Mouse (Mus musculus) embryo, embryonic 11 days (tissue): Measurements from ENCODE around the gene Sft2d2.

Experiments used
- DNase-seq: peaks from one replicate; pipeline ENCODE4 v3.0.0-alpha.2; 2015

Sft2d2 gene

DNA sequence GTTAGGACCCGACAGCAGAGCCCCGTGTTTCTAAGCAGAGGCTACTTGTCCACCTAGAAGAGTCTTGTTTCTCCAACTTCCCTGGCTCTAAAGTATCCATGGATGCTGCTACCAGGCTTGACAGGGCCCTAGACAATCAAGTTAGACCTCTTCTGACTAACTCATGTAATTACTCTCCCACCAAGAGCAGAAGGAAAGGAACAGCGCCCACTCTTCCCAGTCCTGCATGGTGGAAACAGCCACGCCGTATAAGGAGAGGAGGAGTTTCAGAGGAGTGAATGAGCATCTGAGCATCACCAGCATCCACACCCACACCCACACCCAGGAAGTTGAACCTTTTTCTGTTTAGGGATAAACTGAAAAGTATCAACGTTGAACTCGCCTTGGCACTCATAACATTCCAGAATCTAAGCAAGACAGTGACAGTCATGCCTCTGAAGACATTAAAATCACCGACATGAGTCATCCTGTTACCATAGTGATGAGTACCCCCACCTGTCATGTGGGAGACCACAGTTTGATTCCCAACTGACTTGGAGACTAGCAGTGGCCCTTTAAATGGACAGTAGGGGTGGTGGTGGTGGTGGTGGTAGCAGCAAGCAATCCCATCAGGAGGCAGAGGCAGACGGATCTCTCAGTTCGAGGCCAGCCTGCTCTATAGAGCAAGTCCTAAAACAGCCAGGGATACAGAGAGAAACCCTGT lies 3.5 kb downstream of the Sft2d2 start:
- no peak for DNase-seq

DNA sequence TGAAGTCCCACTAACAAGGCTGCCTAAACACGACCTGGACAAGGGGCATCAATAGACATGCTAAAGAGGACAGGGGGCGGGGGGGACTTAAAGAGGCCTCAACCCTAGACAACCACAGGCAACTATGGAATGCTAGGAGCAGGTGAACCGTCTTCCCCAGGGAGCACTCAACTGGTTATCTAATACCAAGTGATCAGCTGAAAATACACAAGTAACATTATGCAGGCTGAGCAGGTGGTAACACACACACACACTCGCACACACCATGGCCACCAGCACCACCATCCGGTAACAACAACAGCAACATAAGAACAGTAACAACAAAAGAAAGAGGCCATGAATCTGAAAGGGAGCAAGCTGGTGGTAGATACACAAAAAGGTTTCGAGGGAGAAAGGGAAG lies 4.2 kb downstream of the Sft2d2 start:
- no peak for DNase-seq

DNA sequence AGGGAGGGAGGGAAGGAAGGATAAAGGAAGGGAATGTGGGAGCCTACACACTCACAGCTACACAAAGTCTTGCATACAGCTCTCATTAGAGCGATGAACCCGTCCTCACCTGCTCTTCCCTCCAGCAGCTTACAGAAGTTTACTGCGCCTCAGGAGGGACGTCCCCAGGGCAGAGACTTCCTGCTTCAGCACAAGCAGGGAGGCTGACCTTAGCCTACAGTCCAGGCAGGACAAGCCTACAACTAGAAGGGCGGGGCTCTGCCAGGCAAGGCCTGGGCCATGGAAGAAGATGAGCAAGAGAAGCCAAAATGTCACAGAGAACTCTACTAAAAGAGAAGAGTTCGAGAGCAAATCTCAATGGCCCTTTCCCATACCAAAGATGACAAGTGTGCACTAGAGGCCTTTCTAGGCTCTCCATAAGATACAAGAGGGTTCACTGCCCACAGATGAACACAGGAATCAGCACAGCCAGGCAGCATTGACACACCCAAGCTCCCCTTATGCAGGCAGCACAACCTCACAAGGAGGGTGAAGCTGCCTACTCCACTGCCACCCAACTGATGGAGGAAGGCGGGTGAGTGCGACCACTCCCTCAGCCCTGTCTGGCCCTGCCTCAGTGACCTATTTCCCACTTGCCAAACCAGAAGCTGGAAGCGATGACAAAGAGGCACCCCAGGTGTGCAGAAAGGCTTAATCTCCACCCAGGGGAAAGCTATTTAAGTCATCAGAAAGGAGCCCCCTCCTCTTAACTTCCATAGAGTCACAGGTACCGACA lies 5.2 kb downstream of the Sft2d2 start:
- no peak for DNase-seq

DNA sequence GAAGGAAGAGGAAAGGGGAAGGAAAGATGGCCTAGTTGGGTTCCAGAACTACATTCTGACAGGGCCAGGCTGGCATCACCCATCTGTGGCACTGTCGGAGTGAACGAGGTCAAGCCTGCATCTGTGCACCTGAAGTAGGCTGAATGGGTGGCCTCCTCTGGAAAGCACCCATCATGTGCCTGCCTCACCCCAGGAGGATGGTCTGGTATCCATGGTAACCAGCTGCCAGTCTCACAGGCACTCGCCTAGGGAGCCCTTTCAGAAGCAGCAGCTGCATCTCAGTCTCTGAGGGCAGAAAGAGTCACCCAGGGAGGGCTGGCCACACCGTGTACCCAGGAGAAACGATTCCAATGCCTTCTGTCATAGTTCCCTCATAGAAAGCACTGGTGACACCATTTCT lies 6.9 kb downstream of the Sft2d2 start:
- no peak for DNase-seq

DNA sequence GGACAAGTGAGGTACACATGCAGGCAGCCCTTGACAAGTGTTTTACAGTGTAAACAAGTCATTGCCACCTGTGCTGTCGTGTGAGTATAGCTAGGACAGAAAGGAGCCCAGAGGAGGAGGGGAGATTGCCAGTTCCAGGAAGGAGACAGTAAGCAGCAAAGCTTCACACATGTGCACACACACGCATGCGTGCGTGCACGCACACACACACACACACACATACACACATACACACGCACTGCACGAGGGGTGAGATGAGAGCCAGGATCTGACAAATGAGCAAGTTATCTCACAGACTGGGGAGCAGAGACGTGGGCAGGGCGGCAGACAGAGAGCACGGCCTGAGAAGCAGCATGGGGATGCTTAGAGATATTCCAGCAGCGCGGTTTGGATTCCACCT lies 7.7 kb downstream of the Sft2d2 start:
- no peak for DNase-seq

DNA sequence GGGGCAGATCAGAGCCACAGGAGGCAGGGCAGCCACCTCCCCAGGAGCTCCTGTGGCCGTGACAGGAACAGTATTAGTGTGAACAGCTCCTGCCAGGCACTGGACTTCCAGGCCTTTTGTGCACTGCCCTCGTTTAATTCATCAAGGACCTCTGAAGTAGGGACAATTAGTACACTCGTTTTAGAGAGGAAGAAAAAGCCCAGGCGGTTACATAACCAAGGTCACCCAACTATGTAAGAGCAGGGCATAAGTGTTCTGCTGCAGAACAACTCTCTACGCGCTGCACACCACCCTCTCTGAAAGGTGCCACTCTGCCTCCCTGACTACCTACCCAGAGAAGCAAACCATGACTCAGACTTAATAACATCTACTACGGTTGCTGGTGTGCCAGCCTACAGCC lies 9.1 kb downstream of the Sft2d2 start:
- no peak for DNase-seq

DNA sequence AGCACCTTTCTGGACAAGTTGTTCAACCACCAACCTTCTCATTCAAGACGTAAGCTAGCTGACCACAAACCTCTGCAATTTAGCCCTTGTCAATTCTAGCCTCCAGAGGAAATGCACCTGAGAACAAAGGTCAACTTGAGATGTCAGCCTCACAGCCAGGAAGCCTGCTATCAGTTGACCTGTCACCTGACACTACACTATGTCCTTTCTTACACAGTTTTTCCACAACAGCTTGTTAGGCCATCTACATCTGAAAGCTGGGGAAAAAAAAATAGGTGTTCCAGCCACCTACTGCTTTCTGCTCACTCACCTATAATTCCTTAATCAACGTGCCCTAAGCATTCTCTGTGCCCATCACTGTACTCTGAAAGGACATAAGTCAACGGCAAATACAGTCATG lies 10.1 kb downstream of the Sft2d2 start:
- DNase-seq = no peak

GRCm38 (mm10) chr1:165183400-165183799 lies 10.8 kb downstream of the Sft2d2 start:
- no peak for DNase-seq

DNA sequence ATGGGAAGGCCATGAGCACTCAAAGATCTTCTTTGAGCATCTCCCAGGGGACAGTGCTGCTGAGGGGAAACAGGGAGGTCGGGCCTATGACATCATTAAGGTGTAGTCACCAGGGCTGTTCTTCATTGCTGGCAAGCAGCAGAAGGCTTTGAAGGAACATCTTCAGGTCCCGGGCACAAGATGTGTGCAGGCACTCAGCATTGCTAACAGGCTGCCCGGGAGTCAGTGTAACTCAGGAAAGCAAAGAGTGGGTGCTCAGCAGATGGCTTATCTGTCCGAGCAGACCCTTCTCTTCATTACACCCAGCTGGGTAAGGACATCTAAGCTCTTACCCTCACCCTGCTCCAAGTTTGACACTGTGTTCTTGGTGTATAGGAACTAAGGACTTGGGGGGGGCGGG lies 14.9 kb downstream of the Sft2d2 start:
- no peak for DNase-seq

DNA sequence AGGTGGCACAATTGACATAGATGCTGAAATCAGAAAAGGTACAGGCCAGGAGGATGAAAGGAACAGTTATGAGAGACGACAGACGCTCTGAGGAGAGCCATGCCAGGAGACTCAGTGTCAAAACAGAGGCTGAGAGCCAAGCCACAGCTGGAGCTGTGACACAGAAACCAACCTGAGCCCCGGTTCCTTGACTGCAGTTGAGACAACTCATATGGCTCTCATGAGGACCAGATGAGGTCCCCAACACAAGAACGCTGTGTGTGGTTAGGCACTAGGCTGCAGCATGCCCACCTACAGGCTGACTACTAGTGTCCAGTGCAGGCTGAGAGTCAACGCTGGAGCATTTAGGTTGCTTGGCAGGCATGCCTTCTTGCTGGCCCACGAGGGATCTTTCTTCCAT lies 16.2 kb downstream of the Sft2d2 start:
- DNase-seq = no peak

- no peak for DNase-seq
Measured at GRCm38 (mm10) chr1:165174059-165174616, 20.1 kb downstream of the Sft2d2 start.

GRCm38 (mm10) chr1:165171277-165171676 lies 23.0 kb downstream of the Sft2d2 start:
- no peak for DNase-seq

GRCm38 (mm10) chr1:165170157-165170556 lies 24.1 kb downstream of the Sft2d2 start:
- no peak for DNase-seq

GRCm38 (mm10) chr1:165169462-165169861 lies 24.8 kb downstream of the Sft2d2 start:
- no peak for DNase-seq

DNA sequence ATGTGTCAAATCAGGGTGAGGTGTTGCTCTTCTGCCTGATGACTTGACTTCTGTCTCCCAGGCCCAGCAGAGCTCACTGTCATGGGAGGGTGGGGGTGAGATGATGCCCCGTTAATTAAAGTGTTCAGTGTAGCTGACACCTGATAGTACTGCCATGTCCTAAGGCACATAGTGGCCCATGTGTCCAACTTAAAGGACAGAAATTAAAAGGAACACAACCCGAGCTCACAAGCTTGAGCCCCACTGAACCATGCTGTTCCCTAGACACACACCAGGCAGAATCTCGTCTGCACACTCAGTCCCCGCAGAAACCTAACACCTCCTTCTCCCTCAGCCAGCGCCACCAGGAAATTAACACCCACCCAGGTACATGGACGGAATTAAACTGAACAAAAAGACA lies 29.3 kb downstream of the Sft2d2 start:
- no peak for DNase-seq

DNA sequence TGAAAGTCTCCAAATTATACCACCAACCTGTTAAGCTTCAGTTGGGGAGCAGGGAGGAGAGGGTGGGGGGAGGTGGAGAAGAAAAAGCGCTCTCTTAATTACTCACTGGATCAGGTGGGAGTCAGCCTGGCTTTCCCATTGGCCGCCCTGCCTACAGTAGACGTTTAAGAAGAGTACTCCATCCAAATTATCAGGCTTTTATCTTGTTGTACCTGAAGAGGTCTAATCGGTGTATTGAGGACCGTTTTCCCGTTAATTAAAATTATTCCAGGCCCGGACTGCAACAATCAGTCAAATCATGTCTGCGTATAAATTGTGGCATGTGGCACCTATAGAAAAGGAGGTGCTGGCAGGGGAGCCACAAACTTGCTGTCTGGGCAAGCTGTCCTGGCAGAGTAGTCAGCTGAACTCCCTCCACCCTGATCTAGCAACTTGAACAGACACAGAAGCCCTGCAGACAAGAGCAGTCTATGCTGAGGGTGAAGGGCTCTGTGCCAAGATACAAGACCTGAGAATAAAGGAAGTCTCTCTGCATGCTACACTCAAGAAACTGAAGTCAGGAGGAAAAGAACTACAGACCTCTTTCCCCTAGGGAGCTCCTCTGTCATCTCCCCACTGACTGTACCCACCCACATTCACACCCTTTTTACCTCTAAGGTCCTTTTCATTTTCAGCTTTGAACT lies 33.4 kb downstream of the Sft2d2 start, which contains the start of gene Tbx19:
Gene Tbx19 (minus strand): TSS at position 51 of the 683 bp plus-strand sequence.
- DNase-seq = no peak

DNA sequence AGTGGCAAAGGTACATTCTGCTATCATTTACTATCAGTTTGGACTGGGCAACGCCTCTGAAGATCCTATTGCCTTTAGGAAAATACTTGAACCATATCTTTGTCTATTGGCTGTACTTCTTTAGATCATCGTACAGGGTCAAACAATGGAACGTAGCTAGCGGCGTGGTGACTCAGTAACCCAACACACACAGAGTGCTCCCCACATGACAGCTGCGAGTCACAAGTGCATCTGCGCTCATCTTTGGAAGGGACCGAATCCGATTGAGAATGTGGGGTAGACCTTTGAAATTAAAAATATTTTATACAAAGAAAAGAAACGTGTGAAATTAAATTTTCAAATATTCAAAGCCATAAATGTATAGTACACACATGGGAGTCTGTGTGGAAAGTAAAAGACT lies 35.4 kb downstream of the Sft2d2 start:
- DNase-seq = no peak

DNA sequence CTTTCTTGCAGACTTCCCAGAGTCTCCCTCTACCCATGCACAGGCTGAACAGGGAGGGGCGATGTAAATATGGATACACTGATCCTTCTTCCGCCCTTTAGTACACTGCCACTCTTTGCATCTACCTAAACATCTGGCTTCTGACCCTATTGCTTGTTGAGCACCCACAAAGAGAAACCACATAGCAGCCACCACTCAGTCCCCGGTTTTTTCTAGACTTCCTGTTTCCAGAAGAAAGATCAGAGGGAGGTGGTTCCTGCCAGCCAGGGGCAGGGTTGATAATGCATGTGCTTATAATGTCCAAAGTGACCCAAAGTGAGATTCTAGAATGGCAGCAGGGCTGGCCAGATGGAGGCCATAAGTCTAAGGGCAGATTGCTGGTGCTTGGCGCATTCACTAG lies 40.1 kb downstream of the Sft2d2 start:
- DNase-seq = no peak

- DNase-seq = no peak
Measured at GRCm38 (mm10) chr1:165151216-165151615, 43.0 kb downstream of the Sft2d2 start.

DNA sequence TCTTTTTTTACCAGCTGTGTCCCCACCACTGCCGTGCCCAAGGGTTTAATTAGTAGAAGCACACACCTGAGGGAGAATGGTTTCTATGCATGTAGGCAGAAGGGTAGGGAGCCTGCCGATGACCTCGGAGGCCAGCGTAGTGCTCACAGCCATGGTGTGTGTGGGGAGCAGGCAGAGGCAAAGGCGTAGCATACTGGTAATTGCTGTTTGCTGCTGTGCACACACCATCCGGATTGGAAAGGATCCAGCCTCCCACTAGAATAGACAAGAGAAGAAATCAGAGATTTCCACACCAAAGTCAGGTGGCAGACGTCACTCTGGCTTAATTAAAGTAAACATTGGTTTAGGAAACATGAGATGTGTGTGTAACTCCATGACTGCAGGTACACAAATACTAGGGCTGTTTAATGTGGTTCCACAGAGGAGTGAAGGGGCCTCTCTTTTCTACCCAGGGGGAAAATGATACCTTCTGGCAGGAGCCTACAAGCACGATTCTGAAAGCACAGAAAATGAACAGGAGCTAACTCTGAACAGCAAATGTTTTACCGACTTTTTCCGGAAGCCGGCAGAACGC lies 51.8 kb downstream of the Sft2d2 start:
- no peak for DNase-seq

GRCm38 (mm10) chr1:165140227-165140626 lies 54.0 kb downstream of the Sft2d2 start:
- no peak for DNase-seq

DNA sequence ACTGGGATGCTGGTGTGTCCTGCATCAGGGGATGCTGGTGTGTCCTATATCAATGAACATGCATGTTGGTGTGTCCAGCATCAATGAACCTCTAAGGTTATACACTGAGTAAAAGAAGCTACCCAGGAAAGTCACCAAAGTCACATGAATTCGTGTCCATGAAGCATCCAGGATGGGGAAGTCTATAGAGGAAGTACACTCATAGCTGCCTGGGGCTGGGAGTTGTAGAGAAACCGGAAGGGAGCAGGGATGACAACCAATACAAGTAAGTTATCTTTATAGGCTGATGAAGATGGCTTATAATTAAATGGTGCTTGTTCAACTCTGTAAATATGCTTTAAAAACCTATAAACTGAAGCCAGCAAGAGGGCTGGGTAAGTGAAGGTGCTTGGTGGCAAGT lies 60.4 kb downstream of the Sft2d2 start:
- DNase-seq = no peak

- DNase-seq = no peak
Measured at GRCm38 (mm10) chr1:165133279-165133678, 61.0 kb downstream of the Sft2d2 start.
